Mouse (Mus musculus) adrenal gland, adult (tissue): ENCODE measurements around the gene Btaf1.

Source experiments
- DNase-seq, 2 experiments: peaks; one replicate each; pipeline ENCODE4 v3.0.0; 2022 to 2023; ENCODE audit warnings: low spot score in 1 of 2; ENCODE audit not compliant: inconsistent age in 2 of 2

Gene Btaf1

DNA sequence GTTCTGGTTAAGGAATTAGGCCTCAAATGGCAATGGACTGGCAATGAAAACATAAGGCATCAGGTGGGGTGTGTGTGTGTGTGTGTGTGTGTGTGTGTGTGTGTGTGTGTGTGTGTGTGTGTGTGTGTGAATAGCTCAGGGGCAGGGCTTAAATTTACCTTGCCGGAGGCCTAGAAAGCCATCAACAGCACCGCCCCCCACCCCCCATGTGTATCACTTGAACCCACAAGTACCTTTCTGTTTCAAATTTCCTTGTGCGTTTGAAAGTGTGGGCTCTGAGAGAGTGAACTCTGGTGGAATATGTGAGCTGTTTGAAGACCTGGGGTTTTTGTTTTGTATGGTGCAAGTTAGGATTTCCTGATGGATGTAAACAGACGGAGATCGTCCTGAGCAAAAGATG is 93.1 kb downstream of the Btaf1 start:
- no peak for DNase-seq

- DNase-seq, result no peak
These were observed 94.7 kb downstream of the Btaf1 start for GRCm38 (mm10) chr19:37020531-37020930.

DNA sequence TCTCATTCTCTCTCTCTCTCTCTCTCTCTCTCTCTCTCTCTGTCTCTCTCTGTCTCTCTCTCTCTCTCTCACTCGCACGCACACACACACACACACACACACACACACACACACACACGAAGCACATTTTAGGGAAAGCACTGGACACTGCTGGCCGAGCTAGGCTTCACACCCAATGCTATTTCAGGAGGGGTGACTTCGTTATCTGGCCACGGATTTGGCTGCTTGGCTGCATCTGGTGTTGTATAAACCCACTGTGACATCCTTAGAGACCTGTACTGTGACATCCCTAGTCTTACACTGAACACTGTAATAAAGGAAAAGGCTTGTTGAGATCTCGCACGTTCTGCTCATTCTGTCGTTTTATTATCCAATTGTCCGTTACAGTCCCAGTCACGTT is 95.1 kb downstream of the Btaf1 start:
- no peak for DNase-seq

DNA sequence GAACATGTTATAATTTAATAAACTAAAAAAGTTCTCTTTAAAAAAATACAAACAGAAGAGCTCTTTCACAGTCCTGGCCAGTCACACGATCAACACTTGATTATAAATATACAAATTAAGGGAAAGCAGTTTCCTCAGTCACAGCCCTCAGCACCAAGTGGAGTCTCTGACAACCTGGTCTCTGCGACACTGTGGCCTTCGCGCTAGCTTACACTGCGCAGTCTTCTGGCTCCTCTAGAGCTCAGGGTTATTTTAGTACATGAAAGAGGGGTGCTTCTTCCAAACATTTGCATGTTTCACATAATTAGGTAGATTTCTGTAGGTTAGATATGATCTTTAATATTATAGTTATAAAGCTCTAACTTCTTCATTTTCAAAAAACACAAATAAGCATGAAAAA is 96.3 kb downstream of the Btaf1 start:
- no peak for DNase-seq

DNA sequence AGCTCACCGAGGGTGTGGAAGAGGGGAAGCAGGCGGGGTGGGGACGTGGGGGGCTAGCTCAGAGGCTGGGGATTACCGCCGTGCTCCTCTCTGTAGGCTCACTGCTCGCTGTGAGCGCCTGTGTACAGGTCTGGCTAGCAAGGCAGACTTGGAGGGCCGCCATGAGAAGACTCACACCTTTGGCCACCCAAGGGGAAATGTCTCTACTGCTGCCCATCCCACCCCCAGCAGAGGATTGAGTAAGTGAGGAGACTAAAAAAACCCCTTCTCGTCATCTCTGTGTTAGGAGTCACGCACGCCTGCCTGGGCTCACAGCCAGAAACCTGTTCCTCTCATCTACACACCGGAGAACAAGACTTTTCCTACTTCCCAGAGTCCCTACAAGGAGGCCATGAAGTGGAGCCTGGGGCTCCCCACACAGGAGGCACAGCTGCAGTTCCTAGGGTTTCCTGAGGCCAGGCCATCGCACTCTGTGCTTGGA is 100.0 kb downstream of the Btaf1 start:
- DNase-seq, result no peak

DNA sequence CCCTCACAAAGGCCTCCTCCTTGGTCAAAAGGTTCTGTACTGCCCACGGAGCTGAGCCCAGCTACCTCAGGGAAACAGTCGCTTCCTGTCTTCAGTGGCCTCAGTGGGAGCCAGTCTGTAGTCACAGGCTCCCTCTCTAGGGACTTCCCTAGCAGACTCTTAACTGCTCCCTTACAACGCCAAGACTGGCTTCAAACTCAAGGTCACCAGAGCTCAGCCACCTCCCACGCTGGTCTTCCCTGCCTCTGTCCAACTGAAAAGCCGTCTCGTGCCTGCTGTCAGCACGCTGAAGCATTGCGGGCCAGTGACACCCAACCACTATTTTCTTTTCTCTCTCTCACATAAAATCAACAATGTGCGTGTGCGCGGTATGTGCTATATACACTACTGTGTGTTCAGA is 100.5 kb downstream of the Btaf1 start:
- peak; percentile 46 to 68 for DNase-seq

GRCm38 (mm10) chr19:37029771-37030170 is 103.9 kb downstream of the Btaf1 start:
- DNase-seq, result no peak

GRCm38 (mm10) chr19:37031446-37031845 is 105.6 kb downstream of the Btaf1 start:
- no peak for DNase-seq

DNA sequence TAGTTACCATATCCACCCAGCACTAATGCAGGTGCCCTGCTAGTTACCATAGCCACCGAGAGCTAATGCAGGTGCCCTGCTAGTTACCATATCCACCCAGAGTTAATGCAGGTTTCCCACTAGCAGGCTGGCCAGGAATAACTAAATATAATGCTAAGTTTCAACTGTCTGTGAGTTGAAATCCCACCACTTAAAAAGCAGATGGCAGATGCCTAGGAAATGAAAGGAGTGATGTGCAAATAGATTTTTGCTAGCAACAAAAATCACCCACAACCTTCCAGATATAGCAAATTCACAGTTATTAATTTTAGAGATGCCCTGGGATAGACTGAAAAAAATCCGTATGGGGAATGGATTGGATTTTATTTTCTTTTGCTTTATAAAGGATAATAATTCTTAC is 106.5 kb downstream of the Btaf1 start:
- DNase-seq, result no peak

DNA sequence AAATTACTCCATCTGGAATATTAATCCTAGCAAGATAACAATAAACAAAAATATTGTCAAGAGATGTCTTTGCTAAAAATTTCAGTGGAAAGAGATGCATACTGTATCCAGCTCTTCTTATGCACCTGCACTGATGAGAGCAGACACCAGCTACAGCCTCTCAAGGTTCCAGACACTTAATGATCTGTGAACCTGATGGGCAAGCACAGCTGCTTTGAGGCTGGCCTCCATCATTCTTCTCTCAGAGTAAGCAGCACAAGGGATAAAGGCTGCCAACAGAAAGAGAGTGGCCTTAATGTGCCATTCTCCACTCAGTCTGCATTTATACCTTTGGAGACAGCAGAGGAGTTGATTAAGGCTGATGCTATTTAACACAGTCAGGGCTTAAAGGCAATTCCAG is 115.0 kb downstream of the Btaf1 start:
- DNase-seq, result no peak

DNA sequence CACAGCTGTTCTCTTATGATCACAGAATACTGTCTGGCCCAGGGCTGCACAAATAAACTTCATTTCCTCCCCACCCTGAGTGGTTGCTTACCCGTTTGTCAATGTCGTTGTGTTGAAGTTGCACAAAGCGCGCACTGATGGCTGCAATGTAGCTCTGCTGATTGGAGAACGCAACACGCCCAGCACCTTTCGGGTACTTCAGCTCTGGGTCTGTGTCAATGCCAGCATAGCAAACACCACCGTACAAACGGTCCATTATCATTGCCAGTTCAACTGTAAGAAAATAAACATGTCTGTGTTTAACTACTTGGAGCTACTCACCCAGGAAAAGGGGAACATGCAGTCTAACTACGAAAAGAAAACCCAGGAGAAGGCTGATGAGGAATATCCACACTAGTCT is 118.6 kb downstream of the Btaf1 start:
- no peak for DNase-seq

DNA sequence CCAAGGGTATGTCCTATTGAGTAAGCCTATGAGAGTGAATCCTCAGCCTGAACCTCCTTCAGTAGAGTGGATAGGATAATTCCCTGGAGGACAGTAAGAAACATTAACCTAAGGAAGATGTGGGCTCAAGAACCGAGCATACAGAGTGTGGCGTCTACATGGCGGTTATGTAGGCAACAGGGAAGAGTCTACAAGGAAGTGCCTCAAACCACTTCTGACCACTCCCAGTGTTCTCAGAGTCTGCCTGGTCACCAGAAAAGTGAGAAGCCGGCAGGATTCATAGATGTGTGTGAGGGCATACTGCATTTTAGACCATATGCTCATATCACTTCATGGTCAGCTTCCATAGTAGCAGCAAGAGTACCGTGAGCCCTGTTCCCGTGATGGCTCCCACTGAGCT is 122.6 kb downstream of the Btaf1 start:
- DNase-seq, result no peak

GRCm38 (mm10) chr19:37050643-37051345 is 124.9 kb downstream of the Btaf1 start:
- peak; percentile 46 to 93 for DNase-seq

GRCm38 (mm10) chr19:37055976-37056556 is 130.2 kb downstream of the Btaf1 start:
- no peak for DNase-seq

- DNase-seq, result no peak
These were observed 131.5 kb downstream of the Btaf1 start for GRCm38 (mm10) chr19:37057161-37057905.

GRCm38 (mm10) chr19:37059623-37060022 is 133.7 kb downstream of the Btaf1 start:
- peak; percentile 19 to 51 for DNase-seq

GRCm38 (mm10) chr19:37060078-37060477 is 134.2 kb downstream of the Btaf1 start:
- no peak for DNase-seq
